Mouse (Mus musculus) c-Kit-positive CD71-negative TER-119-negative erythroid progenitor cells, embryonic 14.5 days (primary cell): ENCODE data around the gene Cxcl12.

ENCODE experiments used
- DNase-seq: peaks from one replicate; pipeline ENCODE4 v3.0.0-alpha.2; 2013; ENCODE audit warnings: low read depth

The Cxcl12 gene

GRCm38 (mm10) chr6:117220831-117221345 lies 52.6 kb downstream of the Cxcl12 start:
- DNase-seq, result no peak
